Mouse (Mus musculus) c-Kit-positive CD71-positive TER-119-negative erythroid progenitor cells, embryonic 14.5 days (primary cell): ENCODE measurements around the gene Pclo.
"Not testable (repeated sequence)": the region's sequence is repeated elsewhere in the genome, so short reads cannot be mapped to it uniquely, and the experiment has no call there.

Source experiments
- DNase-seq: peaks from one replicate; pipeline ENCODE4 v3.0.0-alpha.2; 2013; ENCODE audit warnings: low read depth

The Pclo gene

GRCm38 (mm10) chr5:14691995-14692394 is 177.3 kb downstream of the Pclo start:
- DNase-seq, result no peak

DNA sequence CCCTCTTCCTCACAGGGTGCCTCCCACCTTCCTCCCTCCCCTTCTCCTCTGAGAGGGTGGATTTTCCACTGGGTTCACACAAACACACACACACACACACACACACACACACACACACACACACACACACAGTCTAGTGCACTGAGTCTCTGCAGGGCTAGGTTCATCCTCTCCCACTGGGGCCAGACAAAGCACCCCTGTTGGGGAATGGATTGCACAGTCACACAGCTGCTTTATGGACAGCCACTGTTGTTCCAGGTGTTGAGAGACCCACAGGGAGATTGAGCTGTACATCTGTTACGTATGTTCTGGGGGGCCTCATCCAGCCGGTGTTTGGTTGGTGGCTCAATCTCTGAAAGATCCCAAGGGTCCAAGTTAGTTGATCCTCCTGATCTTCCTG is 182.0 kb downstream of the Pclo start:
- no peak for DNase-seq

GRCm38 (mm10) chr5:14700900-14701299 is 186.2 kb downstream of the Pclo start:
- DNase-seq, result no peak

GRCm38 (mm10) chr5:14705423-14705822 is 190.7 kb downstream of the Pclo start:
- DNase-seq, result no peak

GRCm38 (mm10) chr5:14707311-14707710 is 192.6 kb downstream of the Pclo start:
- DNase-seq, result no peak

- DNase-seq, result no peak
Observed at GRCm38 (mm10) chr5:14723576-14723975, 208.9 kb downstream of the Pclo start.

DNA sequence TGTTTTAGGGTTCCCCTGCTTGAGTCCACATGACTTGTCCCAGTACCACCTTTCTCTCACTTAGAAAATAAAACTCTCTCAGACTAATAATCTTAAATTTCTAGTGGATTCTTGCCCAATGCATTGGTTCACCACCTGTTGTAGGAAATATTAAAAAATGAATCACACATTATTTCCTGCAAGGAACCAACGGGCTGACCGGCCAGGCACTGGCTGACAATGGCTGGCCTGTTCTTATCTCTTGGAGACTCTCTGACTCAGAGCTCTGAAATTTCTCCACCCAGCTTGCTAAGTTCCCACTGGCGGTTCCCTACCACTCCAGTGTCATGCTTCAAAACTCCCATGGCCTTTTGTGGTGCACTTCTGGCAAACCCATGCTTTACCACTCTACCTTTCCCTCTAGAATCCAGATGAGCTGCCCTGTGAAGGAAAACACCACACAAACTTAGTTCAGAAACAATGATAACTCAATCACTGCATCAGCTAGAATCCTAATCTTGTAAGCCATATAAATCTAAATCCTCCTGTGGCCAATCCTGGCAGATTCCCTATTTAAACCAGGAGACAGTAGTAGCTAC is 214.0 kb downstream of the Pclo start:
- no peak for DNase-seq

DNA sequence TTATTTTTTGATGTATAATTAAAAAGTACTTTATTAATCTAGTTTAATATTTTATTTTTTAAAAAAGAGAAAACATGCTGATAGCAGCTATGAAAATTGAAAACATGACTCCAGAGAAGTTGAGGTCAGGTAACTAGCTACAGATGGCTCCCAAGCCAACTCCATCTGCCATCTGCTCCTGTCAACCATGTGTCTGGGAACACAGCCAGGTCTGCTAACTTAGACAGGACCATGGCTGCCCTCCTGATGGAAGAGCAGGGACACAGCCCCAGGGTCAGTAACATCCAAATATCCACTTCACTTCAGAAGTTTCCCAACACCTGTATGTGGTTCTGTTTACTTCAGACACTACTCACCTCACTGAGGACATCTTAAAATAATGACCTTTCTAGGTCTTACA is 236.2 kb downstream of the Pclo start:
- no peak for DNase-seq

- DNase-seq, result no peak
Observed at GRCm38 (mm10) chr5:14766686-14767085, 252.0 kb downstream of the Pclo start.

GRCm38 (mm10) chr5:14782362-14783082 is 267.8 kb downstream of the Pclo start:
- no peak for DNase-seq

DNA sequence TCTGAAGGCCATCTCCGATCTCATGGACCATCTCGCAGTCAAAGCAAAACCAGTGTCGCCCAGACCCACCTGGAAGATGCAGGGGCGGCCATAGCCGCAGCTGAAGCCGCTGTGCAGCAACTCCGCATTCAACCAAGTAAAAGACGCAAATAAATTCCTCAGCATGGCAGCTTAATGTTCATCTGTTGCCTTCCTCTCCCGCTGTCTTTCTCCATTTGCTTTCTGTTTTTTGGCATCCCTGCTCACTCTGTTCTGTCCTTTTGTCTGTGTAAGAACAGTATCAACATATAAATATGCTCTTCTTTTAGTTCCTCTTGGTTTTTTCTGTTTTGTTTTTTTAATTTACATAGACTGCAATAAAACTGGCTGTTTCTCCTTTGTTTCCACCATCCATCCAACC is 279.2 kb downstream of the Pclo start:
- DNase-seq, result no peak

DNA sequence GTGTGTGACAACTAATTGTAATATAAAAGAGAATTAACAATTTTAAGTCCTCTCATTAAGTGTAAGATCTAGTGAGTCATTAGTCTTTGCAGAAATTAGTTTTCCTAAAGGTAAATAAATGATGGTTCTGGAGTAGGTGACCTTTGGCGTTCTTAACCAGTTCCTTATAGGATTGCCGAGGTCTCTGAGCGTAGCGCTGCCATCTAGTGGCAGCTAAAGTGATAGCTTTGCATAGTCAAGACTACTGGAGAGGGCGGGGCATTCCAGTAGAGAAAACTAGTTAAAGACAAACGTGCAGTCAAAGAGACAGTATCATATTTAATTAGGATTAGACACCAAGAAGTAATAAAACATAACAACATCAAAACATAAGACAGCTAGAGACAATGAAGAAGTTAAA is 292.4 kb downstream of the Pclo start:
- peak; percentile 17 for DNase-seq

DNA sequence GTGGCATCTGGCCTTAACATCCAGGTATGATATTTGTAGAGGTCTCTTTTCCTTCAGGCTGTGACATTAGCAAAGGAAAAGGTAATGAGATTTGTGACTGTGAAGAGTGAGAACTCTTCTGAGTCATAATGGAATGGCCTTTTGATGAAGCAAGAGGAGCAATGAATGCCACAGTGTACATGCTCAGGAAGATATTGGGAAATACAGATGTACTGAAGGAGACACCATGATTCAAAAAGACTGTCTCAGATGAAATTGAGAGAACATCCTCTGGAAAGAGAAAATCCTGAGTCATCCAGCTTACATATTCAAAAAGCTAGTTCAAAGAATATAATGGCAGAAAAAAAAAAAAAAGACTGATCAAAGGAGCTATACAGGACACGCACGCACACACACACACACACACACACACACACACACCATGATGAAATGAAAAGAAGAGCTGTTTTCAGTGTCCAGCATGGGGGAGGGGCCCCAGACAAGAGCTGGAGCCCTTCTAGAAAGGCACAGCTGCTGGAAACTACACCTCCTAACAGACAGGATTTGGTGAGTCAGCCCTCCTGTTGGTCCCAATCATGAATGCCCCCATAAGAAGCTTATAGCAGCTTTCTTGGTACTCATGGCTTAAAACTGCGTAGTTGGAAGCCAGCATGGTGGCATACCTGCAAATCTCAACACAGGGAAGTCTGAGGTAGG is 318.6 kb downstream of the Pclo start:
- DNase-seq, result no peak

- no peak for DNase-seq
Observed at GRCm38 (mm10) chr5:14834155-14834991, 319.7 kb downstream of the Pclo start.

DNA sequence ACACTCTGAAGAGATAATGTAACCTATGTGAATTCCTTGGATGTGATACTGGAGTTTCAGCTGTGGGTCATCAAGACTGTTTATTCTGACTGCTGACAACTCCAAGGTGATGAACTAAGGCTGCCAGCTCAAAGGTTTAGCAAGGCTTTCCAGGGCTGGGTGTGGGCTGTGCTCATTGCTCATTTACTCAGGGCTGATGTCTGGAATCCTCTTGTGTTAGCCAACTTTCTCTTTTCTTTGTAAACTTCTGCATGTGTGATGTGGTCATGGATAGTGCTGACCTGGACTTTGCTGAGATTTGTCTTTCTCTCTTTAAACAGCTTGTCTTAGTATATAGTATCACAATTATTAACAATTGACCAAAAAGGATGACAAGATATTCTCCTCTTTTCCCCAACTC is 338.9 kb downstream of the Pclo start:
- DNase-seq, result no peak

DNA sequence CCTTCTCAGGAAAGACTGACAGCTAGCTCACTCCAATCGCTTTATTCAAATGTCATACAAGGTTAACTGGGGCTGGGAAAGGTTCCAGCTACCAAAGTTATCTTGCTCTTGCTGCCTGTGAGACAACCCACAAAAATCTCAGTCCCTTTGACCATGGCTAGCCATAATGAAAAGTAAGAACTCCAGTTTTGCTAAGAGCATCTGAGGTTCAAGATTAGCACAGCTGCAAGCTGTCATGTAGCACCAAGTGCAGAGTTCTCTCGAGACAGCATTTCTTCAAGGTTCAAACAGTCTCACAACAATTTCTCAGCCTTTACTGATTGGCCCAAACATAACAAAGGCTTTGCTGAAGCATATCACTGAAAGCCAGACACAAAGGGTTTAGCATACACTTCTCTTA is 370.6 kb downstream of the Pclo start:
- DNase-seq, result not testable (repeated sequence)

DNA sequence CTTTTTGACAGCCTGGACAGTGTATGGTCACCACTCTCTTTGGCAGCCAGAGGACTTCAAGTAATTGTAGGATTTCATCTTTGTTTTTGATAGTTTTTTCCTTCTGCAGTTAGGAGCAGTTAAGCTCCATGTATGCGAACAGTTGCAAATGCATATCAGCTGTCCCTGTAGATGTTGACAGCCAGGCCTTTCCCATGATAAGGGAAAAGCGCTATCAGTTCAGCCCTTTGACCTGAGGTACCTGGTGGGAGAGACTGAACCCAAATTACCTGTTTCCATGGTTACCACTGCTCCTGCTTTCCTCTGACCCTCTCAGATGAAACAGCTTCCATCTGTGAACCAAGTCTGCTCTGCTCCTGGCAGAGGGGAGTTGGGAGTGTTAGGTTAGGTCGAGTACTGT is 377.5 kb downstream of the Pclo start:
- no peak for DNase-seq

- DNase-seq, result not testable (repeated sequence)
Observed at GRCm38 (mm10) chr5:14903539-14903938, 388.8 kb downstream of the Pclo start.
